8 mouse cellular contexts compared by ENCODE assay signal in the genomic region with DNA sequence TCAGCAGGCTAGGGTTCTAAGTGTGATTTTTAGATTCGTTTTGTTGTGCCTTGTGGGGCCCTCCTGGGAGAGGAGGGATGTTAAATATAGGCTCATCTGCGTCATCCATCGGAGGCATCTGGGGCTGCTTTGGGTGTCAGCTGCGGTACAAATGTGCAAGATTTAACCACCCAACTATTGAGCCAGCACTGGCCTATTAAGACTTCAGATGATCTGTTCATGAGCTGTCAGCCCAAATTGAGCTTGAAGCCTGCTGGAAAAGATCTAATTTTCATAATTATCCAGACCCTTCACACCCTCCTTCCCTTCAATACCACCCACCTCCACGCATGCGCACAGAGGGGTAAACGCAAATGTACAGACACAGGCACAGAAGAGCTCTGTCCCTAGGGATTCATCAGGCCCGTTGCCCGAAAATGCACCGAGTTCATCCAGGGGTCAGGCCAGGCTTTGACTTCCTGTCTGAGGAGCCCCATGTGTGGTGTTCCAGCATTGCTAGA.
DNase-seq lines count a peak whose midpoint lies in the region; ATAC-seq and TF ChIP-seq lines count a peak whose summit lies in the region.

No protein-coding gene starts in this region.

- H3K36me3 ChIP-seq in hindbrain, postnatal 0 days (ENCODE audit: insufficient read depth, low read length): no peaks in the 10 kb centered on the region
- H3K36me3 ChIP-seq in neural tube, embryonic 13.5 days: no peaks in the 10 kb centered on the region

- no peak for TF ChIP-seq CTCF in brain, embryonic 14.5 days (IDR thresholded peaks at IDR 0.05; ENCODE audit: borderline replicate concordance, extremely low read depth, insufficient read depth, insufficient read length)
- no peak for TF ChIP-seq CTCF in gastrocnemius, adult 2 months (IDR thresholded peaks at IDR 0.05)
- TF ChIP-seq CTCF in hindbrain, postnatal 0 days (IDR thresholded peaks at IDR 0.05; ENCODE audit: low read depth): no peak

- peak; percentile 74 for DNase-seq in Muller cell, postnatal 12 days (ENCODE audit: inconsistent ontology term)
- DNase-seq in brain, embryonic 14.5 days (ENCODE audit: low read depth): peak; percentile 87
- DNase-seq in gastrocnemius, adult 2 months: peak; percentile 40
- peak; percentile 65 for DNase-seq in hindbrain, postnatal 0 days (ENCODE audit: low spot score)
- DNase-seq in left cerebral cortex, postnatal 10 days (ENCODE audit: extremely low spot score in 1 of 2, low spot score in 2 of 2): peak; percentile 22 to 55
- DNase-seq in MN1 (ENCODE audit: low spot score): no peak
- DNase-seq in thymus, postnatal 0 days (ENCODE audit: low spot score): no peak

- WGBS in hindbrain, postnatal 0 days: 37% methylated on average over 10 of the region's 10 CpGs
- WGBS in neural tube, embryonic 13.5 days: 6% methylated on average over 10 of the region's 10 CpGs

- intact Hi-C loops in gastrocnemius, adult 2 months (cut with DNase I): no loop called here
- intact Hi-C loops in left cerebral cortex, postnatal 10 days (cut with DNase I): no loop called here

- ATAC-seq in hindbrain, postnatal 0 days: no peak
- peak; percentile 49 for ATAC-seq in neural tube, embryonic 13.5 days (ENCODE audit: low read depth)

- no peak overlapping the region for H3K9ac ChIP-seq in hindbrain, postnatal 0 days (replicated peaks; ENCODE audit: low read length)
- 0 out of 2 replicates have a peak overlapping the region, but pooled peaks have one; percentile 39 for H3K9ac ChIP-seq in neural tube, embryonic 13.5 days

- H3K4me2 ChIP-seq in hindbrain, postnatal 0 days (ENCODE audit: low read depth, low read length): no peak overlapping the region
- peak overlapping the region; percentile 40 for H3K4me2 ChIP-seq in neural tube, embryonic 13.5 days

- H3K4me1 ChIP-seq in hindbrain, postnatal 0 days (ENCODE audit: insufficient read depth, low read length): no peaks in the 10 kb centered on the region
- peaks cover 74% of the 10 kb centered on the region for H3K4me1 ChIP-seq in neural tube, embryonic 13.5 days (replicated peaks)

- H3K27ac ChIP-seq in gastrocnemius, adult 2 months: peak overlapping the region; percentile 24; the same call in 1 of the 2 replicates
- H3K27ac ChIP-seq in hindbrain, postnatal 0 days: peak overlapping the region; percentile 9; the same call in 1 of the 2 replicates
- H3K27ac ChIP-seq in neural tube, embryonic 13.5 days (replicated peaks): peak overlapping the region; percentile 89

- no peak overlapping the region for H3K4me3 ChIP-seq in gastrocnemius, adult 2 months
- no peak overlapping the region for H3K4me3 ChIP-seq in hindbrain, postnatal 0 days (ENCODE audit: low read length)
- no peak overlapping the region for H3K4me3 ChIP-seq in neural tube, embryonic 13.5 days

- TF ChIP-seq POLR2A in brain, embryonic 14.5 days (IDR thresholded peaks at IDR 0.05; ENCODE audit: borderline replicate concordance, extremely low read depth, insufficient read depth, insufficient read length, poor library complexity, severe bottlenecking): no peak

- no peaks in the 10 kb centered on the region for H3K9me3 ChIP-seq in hindbrain, postnatal 0 days (ENCODE audit: low read length)
- no peaks in the 10 kb centered on the region for H3K9me3 ChIP-seq in neural tube, embryonic 13.5 days

- H3K27me3 ChIP-seq in hindbrain, postnatal 0 days (ENCODE audit: insufficient read depth, low read length): no peaks in the 10 kb centered on the region
- H3K27me3 ChIP-seq in neural tube, embryonic 13.5 days: no peaks in the 10 kb centered on the region

Comparison
In these comparisons a context has a peak if more than half of its experiments do, and no peak if none do; other contexts are left out.
1. DNase-seq: peak in Muller cell, postnatal 12 days (single experiment), brain, embryonic 14.5 days (single experiment), gastrocnemius, adult 2 months (single experiment), hindbrain, postnatal 0 days (single experiment) and left cerebral cortex, postnatal 10 days (2 of 2); none in MN1 (single experiment) and thymus, postnatal 0 days (single experiment).
2. H3K27ac ChIP-seq: peak in every context shown above with its lines; median percentile 89 in neural tube, embryonic 13.5 days; 24 in gastrocnemius, adult 2 months; 9 in hindbrain, postnatal 0 days.